Mouse (Mus musculus): ENCODE results near the gene Sft2d1. TPM values are rescaled to one million over a fixed set of nuclear protein-coding genes. Genes with fewer than 3 reads are reported as not detected.

Sft2d1 gene
- polyA plus RNA-seq, 1 experiment from 2014 or later = 93.9 TPM

- H3K27me3 ChIP-seq (ENCODE audit: insufficient read depth, low read length) = no peaks in the 10 kb centered on the region
- WGBS = under 1% methylated on average over 77 of the region's 77 CpGs
- peak overlapping the region; percentile 81 for H3K9ac ChIP-seq (replicated peaks; ENCODE audit: low read length)
- no peaks in the 10 kb centered on the region for H3K36me3 ChIP-seq (ENCODE audit: insufficient read depth, low read length)
- peak overlapping the region; percentile 99 for H3K4me2 ChIP-seq (replicated peaks; ENCODE audit: low read depth, low read length)
- no peaks in the 10 kb centered on the region for H3K9me3 ChIP-seq (ENCODE audit: low read length)
- H3K4me3 ChIP-seq (ENCODE audit: low read length) = peak overlapping the region; percentile 78
- peaks cover 16% of the 10 kb centered on the region for H3K4me1 ChIP-seq (ENCODE audit: insufficient read depth, low read length)
- peak; percentile 99 for ATAC-seq (ENCODE audit: low FRiP score, low TSS enrichment)
- H3K27ac ChIP-seq (ENCODE audit: low read length) = peak overlapping the region; percentile 94
Measured at GRCm38 (mm10) chr17:8283526-8284253, 27.2 kb upstream of the Sft2d1 start.

- Histone ChIP-seq H3K4me1 (ENCODE audit: insufficient read depth, low read length) (peaks cover 16% of the 10 kb centered on the region), H3K9me3 (ENCODE audit: low read length) (0 out of 2 replicates have a peak, but pooled peaks cover under 1% of the 10 kb centered on the region), H3K27me3 (ENCODE audit: insufficient read depth, low read length) (no peaks in the 10 kb centered on the region), H3K9ac (replicated peaks; ENCODE audit: low read length) (peak overlapping the region; percentile 81), H3K4me2 (replicated peaks; ENCODE audit: low read depth, low read length) (peak overlapping the region; percentile 99), H3K36me3 (ENCODE audit: insufficient read depth, low read length) (0 out of 2 replicates have a peak, but pooled peaks cover 3% of the 10 kb centered on the region), H3K4me3 (ENCODE audit: low read length) (peak overlapping the region; percentile 78), H3K27ac (ENCODE audit: low read length) (peak overlapping the region; percentile 84)
- no peak; the same call in none of the 2 replicates for ATAC-seq (ENCODE audit: low FRiP score, low TSS enrichment)
- WGBS = under 1% methylated on average over 32 of the region's 32 CpGs
Measured at GRCm38 (mm10) chr17:8284254-8284661, 26.6 kb upstream of the Sft2d1 start.

- H3K4me1 ChIP-seq (ENCODE audit: insufficient read depth, low read length) = peaks cover 16% of the 10 kb centered on the region
- peak overlapping the region; percentile 99 for H3K4me2 ChIP-seq (replicated peaks; ENCODE audit: low read depth, low read length)
- no peak overlapping the region for H3K27ac ChIP-seq (ENCODE audit: low read length)
- 0 out of 2 replicates have a peak, but pooled peaks cover 3% of the 10 kb centered on the region for H3K9me3 ChIP-seq (ENCODE audit: low read length)
- no peaks in the 10 kb centered on the region for H3K27me3 ChIP-seq (ENCODE audit: insufficient read depth, low read length)
- 0 out of 2 replicates have a peak, but pooled peaks cover 8% of the 10 kb centered on the region for H3K36me3 ChIP-seq (ENCODE audit: insufficient read depth, low read length)
- 0 out of 2 replicates have a peak overlapping the region, but pooled peaks have one; percentile 81 for H3K9ac ChIP-seq (replicated peaks; ENCODE audit: low read length)
- H3K4me3 ChIP-seq (ENCODE audit: low read length) = peak overlapping the region; percentile 78
- WGBS = 37% methylated on average over 8 of the region's 8 CpGs
- no peak for ATAC-seq (ENCODE audit: low FRiP score, low TSS enrichment)
Measured at GRCm38 (mm10) chr17:8285056-8285455, 25.8 kb upstream of the Sft2d1 start.

GRCm38 (mm10) chr17:8286987-8287386 lies 23.9 kb upstream of the Sft2d1 start:
- H3K36me3 ChIP-seq (ENCODE audit: insufficient read depth, low read length) = 0 out of 2 replicates have a peak, but pooled peaks cover 8% of the 10 kb centered on the region
- ATAC-seq (ENCODE audit: low FRiP score, low TSS enrichment) = no peak

GRCm38 (mm10) chr17:8289993-8290679 lies 20.8 kb upstream of the Sft2d1 start:
- ATAC-seq (ENCODE audit: low FRiP score, low TSS enrichment) = no peak
- Histone ChIP-seq H3K4me1 (ENCODE audit: insufficient read depth, low read length) (0 out of 2 replicates have a peak, but pooled peaks cover under 1% of the 10 kb centered on the region), H3K4me3 (ENCODE audit: low read length) (no peak overlapping the region), H3K9me3 (ENCODE audit: low read length) (0 out of 2 replicates have a peak, but pooled peaks cover 3% of the 10 kb centered on the region), H3K4me2 (replicated peaks; ENCODE audit: low read depth, low read length) (no peak overlapping the region), H3K27me3 (ENCODE audit: insufficient read depth, low read length) (no peaks in the 10 kb centered on the region), H3K9ac (replicated peaks; ENCODE audit: low read length) (no peak overlapping the region), H3K27ac (ENCODE audit: low read length) (no peak overlapping the region), H3K36me3 (ENCODE audit: insufficient read depth, low read length) (0 out of 2 replicates have a peak, but pooled peaks cover 8% of the 10 kb centered on the region)
- WGBS = 98% methylated on average over 3 of the region's 3 CpGs

More at GRCm38 (mm10) chr17:8286987-8287386, 23.9 kb upstream of the Sft2d1 start:
- H3K4me1 ChIP-seq (ENCODE audit: insufficient read depth, low read length) = peaks cover 16% of the 10 kb centered on the region
- H3K27me3 ChIP-seq (ENCODE audit: insufficient read depth, low read length) = no peaks in the 10 kb centered on the region
- no peak overlapping the region for H3K9ac ChIP-seq (replicated peaks; ENCODE audit: low read length)
- no peak overlapping the region for H3K4me3 ChIP-seq (ENCODE audit: low read length)
- 92% methylated on average over 4 of the region's 4 CpGs for WGBS
- 0 out of 2 replicates have a peak, but pooled peaks cover 3% of the 10 kb centered on the region for H3K9me3 ChIP-seq (ENCODE audit: low read length)
- no peak overlapping the region for H3K27ac ChIP-seq (ENCODE audit: low read length)
- H3K4me2 ChIP-seq (replicated peaks; ENCODE audit: low read depth, low read length) = no peak overlapping the region

- no peak for ATAC-seq (ENCODE audit: low FRiP score, low TSS enrichment)
Measured at GRCm38 (mm10) chr17:8290736-8291135, 20.2 kb upstream of the Sft2d1 start.

GRCm38 (mm10) chr17:8295825-8296224 lies 15.1 kb upstream of the Sft2d1 start:
- no peak for ATAC-seq (ENCODE audit: low FRiP score, low TSS enrichment)
- no peak overlapping the region for H3K27ac ChIP-seq (ENCODE audit: low read length)
- H3K36me3 ChIP-seq (ENCODE audit: insufficient read depth, low read length) = no peaks in the 10 kb centered on the region
- no peaks in the 10 kb centered on the region for H3K4me1 ChIP-seq (ENCODE audit: insufficient read depth, low read length)
- H3K4me2 ChIP-seq (replicated peaks; ENCODE audit: low read depth, low read length) = no peak overlapping the region
- H3K4me3 ChIP-seq (ENCODE audit: low read length) = no peak overlapping the region
- no peaks in the 10 kb centered on the region for H3K9me3 ChIP-seq (ENCODE audit: low read length)
- H3K27me3 ChIP-seq (ENCODE audit: insufficient read depth, low read length) = no peaks in the 10 kb centered on the region
- H3K9ac ChIP-seq (replicated peaks; ENCODE audit: low read length) = no peak overlapping the region

More at GRCm38 (mm10) chr17:8290736-8291135, 20.2 kb upstream of the Sft2d1 start:
- H3K9me3 ChIP-seq (ENCODE audit: low read length) = 0 out of 2 replicates have a peak, but pooled peaks cover 3% of the 10 kb centered on the region
- H3K27me3 ChIP-seq (ENCODE audit: insufficient read depth, low read length) = no peaks in the 10 kb centered on the region
- H3K9ac ChIP-seq (replicated peaks; ENCODE audit: low read length) = no peak overlapping the region
- no peak overlapping the region for H3K4me3 ChIP-seq (ENCODE audit: low read length)
- no peaks in the 10 kb centered on the region for H3K4me1 ChIP-seq (ENCODE audit: insufficient read depth, low read length)
- H3K4me2 ChIP-seq (replicated peaks; ENCODE audit: low read depth, low read length) = no peak overlapping the region
- 0 out of 2 replicates have a peak, but pooled peaks cover 8% of the 10 kb centered on the region for H3K36me3 ChIP-seq (ENCODE audit: insufficient read depth, low read length)
- H3K27ac ChIP-seq (ENCODE audit: low read length) = no peak overlapping the region

GRCm38 (mm10) chr17:8296313-8296844 lies 14.5 kb upstream of the Sft2d1 start:
- no peak for ATAC-seq (ENCODE audit: low FRiP score, low TSS enrichment)
- no peaks in the 10 kb centered on the region for H3K9me3 ChIP-seq (ENCODE audit: low read length)
- no peak overlapping the region for H3K27ac ChIP-seq (ENCODE audit: low read length)
- H3K36me3 ChIP-seq (ENCODE audit: insufficient read depth, low read length) = no peaks in the 10 kb centered on the region
- no peaks in the 10 kb centered on the region for H3K4me1 ChIP-seq (ENCODE audit: insufficient read depth, low read length)
- no peaks in the 10 kb centered on the region for H3K27me3 ChIP-seq (ENCODE audit: insufficient read depth, low read length)
- no peak overlapping the region for H3K4me2 ChIP-seq (replicated peaks; ENCODE audit: low read depth, low read length)
- WGBS = 79% methylated on average over 9 of the region's 9 CpGs
- H3K4me3 ChIP-seq (ENCODE audit: low read length) = no peak overlapping the region
- no peak overlapping the region for H3K9ac ChIP-seq (replicated peaks; ENCODE audit: low read length)

- H3K9me3 ChIP-seq (ENCODE audit: low read length) = no peaks in the 10 kb centered on the region
- H3K9ac ChIP-seq (replicated peaks; ENCODE audit: low read length) = no peak overlapping the region
- H3K36me3 ChIP-seq (ENCODE audit: insufficient read depth, low read length) = no peaks in the 10 kb centered on the region
- no peaks in the 10 kb centered on the region for H3K4me1 ChIP-seq (ENCODE audit: insufficient read depth, low read length)
- H3K27me3 ChIP-seq (ENCODE audit: insufficient read depth, low read length) = no peaks in the 10 kb centered on the region
- no peak overlapping the region for H3K4me2 ChIP-seq (replicated peaks; ENCODE audit: low read depth, low read length)
- no peak overlapping the region for H3K4me3 ChIP-seq (ENCODE audit: low read length)
- ATAC-seq (ENCODE audit: low FRiP score, low TSS enrichment) = no peak
- WGBS = 81% methylated on average over 5 of the region's 5 CpGs
- H3K27ac ChIP-seq (ENCODE audit: low read length) = no peak overlapping the region
Measured at GRCm38 (mm10) chr17:8297746-8298145, 13.2 kb upstream of the Sft2d1 start.
